Mouse (Mus musculus) cerebellum, adult 18-20 months (tissue): ENCODE data around the gene Wasf2.
A peak's percentile ranks its signal among the peaks of the same experiment; 100 is the strongest.

Experiments
- DNase-seq, 2 experiments: peaks; one replicate each; pipeline ENCODE4 v3.0.0; 2021

Gene Wasf2

DNA sequence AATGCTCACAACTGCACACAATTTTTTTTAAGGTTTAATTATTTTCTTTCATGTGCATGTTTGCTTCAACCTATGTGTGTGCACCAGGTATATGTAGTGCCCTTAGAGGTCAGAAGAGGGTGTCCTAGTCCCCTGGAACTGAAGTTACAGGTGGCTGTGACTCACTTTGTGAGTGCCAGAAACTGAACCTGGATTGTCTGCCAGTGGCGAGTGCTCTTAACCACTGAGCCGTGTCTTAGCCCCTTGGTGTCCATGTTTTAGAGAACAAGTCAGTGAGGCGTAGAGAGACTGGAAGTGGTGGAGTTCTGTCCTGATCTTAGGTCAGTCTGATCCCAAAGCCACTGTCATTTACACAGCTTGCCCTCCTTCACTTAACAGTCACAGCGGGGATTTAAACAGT is 2.4 kb upstream of the Wasf2 start:
- DNase-seq, result no peak

DNA sequence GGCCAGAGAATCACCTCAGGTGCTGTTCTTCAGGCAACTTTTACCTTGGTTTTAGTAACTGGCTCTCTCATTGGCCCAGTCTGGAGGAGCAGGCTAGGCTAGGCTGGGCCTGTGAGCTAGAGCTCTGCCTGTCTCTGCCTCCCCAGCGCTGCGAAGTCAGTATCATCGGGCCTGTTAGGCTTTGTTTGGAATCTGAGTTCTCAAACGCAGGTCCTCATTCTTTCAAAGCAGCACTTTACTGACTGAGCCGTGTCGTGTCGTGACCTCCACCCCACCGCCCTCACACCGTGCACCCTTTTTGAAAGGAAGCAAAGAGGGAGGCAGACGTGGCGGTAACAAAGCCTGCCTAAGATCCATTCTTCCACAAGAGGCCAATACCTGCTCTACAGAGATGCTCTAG is 914 bp upstream of the Wasf2 start:
- peak; percentile 17 to 27 for DNase-seq

DNA sequence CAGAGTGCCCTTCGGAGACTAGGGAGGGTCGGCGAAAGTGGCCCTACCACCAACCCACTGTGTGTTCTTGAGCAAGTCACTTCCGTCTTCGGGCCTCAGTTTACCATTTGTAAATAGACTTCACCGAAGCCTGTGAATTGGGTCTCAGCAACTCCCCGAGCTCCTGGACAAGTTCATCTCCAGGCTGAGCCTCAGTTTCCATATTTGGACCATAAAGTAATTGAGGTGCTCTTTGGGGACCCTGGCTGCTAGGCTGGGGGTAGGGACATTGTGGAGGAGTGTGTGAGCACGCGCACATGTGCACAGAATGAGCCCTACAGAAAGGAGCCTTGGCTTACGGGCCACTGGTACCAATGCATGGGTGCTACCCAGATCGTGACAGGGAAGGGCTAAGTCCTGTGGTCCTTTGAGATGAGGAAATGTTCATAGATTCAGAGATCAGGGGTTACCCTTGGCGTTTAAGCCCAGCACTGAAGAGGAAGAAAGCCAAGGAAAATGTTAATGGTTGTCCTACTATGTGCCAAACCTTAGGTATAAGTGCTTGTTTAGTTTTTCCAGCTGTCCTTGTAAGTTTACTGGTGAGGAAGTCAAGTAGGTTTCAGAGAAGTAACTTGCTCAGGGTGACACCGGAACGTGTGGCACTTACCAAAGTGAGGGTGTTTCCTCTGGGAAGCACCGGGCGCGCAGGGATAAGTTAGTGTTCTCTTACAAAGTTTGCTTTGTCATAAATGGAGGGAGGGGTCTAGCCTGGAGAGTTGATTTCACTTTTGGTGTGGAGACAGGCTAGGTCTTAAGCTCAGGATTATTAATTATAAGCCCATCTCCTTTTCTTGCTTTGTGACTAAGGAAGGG is 811 bp downstream of the Wasf2 start:
- DNase-seq, result no peak

DNA sequence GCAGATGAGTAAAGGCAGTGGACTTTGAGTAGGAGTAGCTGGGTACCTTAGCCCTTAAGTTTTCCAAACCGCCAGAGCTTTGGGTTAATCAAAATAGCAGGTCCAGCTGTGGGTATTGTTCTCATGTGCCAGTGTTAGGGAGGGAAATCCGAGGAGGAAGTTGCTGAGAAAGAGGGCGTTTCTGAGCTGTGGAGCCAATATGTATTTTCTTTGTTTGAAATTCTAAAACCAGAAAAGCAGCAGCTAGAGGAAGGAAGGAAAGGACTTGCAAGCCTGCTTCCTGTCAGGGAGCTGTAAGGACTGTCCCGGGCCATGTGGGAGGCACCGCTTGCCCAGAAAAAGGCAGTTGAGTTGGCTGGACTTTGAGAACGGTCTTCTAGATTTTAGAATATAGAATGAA is 1.7 kb downstream of the Wasf2 start:
- DNase-seq, result no peak

DNA sequence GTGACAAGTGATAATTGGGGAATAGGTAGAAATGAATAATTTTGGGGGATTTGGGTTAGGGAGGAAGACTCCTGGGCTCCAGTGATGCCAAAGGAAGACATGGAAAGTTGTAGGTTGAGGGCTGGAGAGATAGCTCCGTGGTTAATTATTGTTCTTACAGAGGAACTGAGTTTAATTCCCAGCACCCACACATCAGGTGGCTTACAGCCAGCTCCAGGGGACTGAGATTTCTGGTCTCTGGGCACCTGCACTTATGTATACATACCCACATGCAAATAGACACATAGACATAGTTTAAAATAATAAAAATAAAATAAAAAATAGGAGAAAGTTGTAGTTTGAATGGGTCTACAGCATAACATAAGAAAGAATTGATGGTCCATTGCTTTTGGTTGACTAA is 6.6 kb downstream of the Wasf2 start:
- DNase-seq, result no peak

DNA sequence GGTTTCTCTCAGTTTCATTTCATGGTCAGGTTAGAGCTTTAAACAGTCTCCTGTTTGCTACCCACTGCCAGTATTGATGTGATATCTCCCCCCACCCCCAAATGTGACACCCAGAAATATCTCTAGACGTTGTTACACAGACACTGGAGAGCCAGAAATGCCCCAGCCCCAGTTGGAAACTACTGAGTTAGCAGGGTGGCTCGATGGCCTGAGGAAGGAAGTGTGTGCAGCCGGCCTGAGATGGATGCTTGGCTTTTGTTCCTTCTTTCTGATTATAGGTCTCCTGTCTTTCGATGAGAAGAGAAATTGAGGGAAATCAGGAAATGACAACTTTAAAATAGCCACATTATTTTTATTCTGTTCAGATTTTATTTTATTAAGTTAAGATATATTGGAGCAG is 8.7 kb downstream of the Wasf2 start:
- no peak for DNase-seq

DNA sequence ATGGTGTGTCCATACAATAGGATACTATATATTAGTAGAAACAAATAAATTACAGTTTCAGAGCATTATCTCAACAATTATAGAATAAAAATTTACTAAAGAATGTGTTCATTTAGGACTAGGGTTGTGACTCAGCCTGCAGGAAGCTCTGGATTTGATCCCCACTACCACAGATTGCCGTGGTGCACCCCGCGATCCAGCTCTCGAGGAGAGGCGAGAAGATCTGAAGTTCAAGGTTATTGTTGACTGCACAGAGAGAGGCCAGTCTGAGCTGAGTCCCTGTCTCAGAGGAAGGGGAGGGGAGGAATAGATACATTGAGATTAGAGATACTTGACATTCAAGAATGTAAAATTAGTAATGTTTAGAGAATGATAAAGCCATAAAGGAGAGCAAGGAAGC is 24.7 kb downstream of the Wasf2 start:
- no peak for DNase-seq

DNA sequence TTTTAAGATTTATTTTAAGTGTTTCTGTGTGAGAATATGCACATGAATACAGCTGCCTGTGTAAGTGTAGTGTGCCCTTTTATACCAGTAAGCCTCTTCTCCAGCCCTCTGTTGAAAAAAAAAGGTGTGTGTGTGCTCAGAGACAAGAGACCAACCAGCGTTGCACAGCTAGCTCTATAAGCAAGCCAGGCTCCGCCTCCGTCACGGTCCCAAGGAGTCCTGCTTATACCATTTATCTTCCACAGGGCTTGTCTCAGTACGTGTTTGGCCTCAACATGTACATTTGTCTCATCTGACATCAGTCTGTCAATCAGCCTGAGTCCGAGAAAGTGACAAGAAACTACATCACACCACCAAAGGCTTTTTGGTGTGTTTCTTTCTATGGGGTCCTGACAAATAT is 25.4 kb downstream of the Wasf2 start:
- DNase-seq, result no peak

DNA sequence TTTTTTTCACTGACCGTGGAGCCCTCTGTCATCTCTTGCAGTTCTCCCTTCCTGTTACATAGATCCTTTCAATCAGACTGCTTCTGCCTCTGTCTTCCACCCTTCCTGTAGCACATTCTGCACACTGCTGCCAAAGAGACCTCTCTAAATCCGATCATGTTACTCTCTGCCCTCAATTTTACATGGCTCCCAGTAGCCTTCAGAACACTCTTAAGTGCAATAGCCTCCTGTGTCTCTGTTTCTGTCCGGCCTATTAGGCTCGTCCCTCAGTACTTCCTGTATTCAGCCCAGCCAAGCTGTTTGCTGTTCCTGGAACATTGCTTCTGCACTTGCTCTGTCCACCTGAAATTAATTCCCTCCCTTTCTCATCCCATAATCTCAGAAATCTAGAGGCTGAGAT is 26.1 kb downstream of the Wasf2 start:
- no peak for DNase-seq

DNA sequence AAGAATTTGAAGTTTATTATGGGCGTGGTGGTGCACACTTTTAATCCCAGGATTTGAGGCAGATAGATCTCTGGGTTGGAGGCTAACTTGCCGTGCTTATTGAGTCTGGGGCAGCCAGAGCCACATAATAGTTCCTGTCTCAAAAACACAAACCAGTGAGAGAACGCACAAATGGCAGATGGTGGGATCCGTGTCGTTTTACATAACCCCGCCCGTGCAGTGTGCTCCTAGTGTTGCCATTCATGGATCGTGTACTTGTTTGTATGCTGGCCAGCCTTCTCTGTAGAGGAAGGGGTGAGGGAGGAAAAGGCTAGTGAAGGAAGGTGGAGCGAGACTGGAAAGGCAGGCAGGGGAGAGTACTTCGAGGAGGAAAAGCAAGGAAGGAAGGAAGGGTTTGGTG is 26.5 kb downstream of the Wasf2 start:
- DNase-seq, result peak; percentile 23 to 28

DNA sequence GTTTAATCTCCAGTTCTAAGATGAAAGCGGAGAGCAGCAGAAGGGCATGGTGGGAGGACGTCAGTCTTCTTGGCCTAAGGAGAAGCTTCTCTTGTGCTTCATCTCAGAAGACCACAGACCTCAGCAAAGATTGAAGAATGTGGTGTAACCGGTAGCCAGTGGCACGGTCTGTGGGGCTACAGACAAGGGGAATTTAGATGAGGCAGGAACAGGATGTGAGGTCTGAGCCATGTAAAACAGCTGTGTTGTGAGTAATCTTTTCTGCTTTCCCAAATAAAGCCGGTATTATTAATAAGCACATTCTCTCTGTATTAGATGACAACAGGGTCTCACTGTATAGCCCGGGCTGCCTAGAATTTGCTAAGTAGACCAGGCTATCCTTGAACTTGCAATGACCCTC is 28.8 kb downstream of the Wasf2 start:
- DNase-seq, result no peak

DNA sequence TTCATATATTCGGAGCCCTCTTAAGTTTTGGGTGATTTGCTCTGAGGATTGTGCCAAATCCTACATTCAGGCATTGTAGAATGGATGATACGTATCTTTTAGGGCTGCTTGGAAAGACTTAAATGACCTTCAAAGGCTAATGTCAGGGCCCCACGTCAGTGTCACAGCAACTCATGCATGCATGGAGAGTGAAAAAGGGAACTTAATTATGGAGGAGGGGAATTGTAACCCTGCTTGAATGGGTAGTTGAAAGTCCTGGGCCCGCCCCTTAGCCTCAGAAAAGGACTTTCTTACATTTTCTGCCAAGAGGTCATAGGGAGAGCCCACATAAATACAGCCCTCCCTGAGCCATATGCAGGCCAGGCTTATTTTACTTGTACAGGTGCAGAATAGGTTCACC is 29.3 kb downstream of the Wasf2 start:
- no peak for DNase-seq

DNA sequence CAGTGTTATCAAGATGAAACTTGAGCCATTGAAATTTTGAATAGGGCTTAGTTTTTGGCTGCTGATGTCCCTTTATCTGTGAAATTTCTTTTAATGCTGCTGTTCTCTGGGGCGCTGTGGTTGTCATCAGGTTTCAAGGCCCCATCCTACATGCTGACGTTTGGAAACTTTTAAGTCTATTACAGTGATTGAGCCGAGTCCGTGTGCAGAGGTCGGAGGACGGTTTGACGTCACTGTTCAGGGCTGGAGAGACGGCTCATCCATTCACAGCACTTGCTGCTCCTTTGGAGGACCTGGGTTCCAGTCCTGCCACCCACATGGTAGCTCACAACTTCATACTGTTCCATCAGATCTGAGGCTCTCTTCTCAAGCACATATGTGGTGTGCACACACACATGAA is 29.9 kb downstream of the Wasf2 start:
- no peak for DNase-seq

DNA sequence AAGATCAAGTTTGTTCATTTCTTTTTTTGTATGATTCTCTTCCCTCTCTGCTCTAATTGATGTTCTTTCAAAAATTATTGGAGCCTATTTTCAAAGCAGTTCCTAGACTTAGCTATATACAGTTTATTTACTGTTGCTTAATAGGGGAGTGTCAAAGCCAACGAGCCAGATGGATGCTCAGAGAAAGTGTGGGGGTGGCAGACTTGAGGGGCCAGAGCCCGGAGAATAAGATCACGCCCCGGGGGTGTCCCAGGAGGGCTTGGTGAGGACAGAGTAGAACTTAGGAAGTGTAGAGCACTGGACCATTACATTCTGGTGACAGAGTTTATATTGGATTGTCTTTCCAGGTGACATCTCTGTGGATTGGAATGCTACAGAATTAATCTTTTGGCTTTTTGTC is 30.5 kb downstream of the Wasf2 start:
- DNase-seq, result no peak

DNA sequence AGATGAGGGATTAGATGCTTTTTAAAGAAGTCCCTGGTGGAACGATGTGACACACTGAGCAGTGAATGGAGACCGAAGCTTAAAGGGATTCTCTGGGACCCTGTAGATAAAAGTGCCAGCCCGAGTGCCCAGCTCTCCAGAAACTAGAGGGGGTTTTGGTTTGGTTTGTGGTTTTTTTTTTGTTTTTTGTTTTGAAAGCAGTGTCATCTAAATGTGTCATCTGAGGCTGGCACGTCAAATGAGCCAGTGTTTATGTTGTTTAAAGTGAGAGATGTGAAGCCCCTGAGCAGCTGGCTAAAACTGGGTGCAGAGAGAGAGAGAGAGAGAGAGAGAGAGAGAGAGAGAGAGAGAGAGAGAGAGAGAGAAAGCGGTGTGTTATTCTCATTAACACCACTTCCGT is 31.9 kb downstream of the Wasf2 start:
- no peak for DNase-seq

DNA sequence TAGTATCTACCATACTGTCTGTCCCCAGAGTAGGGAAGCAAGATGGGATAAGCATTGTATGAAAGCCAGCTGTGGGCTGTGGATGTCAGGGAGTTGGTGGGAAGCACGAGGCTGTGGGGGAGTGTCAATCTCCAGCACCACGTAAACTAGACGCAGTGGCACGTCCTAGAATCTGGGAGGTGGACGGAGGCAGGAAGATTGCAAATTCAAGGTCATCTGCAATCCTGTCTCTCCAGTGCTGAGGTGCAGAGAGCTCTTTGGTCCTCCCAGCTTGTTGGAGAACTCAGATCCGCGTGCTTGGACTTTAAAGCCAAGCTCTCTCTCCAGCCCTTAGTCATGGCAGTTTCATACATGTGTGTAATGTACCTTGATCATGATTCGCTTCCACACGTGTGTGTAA is 36.5 kb downstream of the Wasf2 start:
- no peak for DNase-seq

DNA sequence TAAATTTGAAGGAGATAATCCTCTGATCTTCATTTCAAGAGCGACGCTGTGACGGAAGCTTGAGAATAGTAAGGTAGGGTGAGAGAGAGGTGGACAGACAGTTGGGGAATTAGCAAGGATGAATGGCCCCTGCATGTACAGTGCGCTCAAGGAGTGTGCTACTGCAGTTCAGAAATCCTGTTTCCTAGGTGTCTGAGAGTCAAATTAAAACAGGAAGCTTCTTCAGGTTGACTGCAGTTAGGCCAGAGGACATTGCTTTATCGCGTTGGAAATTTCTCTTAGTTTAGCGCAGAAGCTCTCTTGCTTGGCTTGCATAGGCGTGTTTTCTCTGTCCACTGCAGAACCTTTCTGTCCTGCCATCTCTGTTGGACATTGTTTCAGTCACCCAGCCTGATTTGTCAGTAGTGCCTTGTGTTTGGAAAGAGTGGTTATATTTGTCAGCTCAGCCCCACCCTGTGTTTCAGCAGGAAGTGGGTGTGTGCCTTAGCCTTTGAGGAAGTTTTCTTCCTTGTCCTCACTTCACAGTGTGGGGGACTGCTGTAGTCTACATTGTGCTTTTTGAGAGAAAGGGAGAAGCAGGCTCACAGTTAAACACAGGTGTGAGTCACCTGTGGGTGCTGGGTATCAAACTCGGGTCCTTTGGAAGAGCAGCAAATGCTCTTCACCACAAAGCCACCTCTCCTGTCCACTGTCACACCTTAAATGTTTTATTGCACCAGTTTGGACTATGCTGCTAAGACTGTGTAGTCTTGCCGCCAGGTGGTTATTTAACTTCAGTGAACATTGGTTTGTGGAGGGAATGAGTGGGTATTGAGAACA is 39.1 kb downstream of the Wasf2 start:
- DNase-seq, result no peak

DNA sequence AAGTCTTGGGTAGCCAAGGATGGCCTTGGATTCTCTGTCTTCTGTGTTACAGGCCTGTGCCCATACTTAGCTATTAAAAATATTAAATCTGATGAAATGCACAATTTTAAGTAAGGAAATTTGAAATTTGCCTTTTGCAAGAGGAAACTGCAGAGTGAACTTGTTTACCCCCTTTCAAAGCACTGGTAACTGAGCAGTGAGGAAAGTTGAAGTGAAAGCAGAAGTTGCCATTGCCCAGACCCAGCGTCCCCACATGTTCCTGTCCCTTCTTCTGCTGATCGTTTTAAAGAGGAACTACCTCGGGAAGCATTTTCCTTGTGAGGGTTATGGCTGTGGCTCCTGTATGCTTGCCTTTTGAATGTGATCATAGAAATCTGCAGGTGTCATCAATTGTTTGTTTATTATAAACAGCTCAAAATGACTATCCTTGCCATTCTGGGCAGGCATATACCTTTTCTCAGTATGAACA is 39.8 kb downstream of the Wasf2 start:
- DNase-seq, result no peak

DNA sequence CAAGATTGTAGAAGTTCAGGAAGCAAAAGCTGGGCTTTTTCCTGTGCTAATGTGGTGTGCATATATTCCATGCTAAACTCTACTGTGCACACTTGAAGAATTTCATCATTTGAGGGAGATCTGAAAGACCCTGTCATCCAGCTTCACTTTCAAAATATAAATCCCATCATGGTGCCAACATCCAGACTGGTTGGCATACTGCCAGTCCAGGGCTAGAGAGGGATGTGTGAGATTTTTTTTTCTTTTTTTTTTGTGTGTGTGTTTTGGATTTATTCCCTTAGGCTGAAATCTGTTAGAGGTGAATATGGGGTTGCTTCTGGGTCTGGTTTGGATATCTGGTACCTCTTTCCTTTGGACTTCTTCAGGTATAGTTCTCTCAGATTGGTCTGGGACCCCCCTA is 40.3 kb downstream of the Wasf2 start:
- no peak for DNase-seq

DNA sequence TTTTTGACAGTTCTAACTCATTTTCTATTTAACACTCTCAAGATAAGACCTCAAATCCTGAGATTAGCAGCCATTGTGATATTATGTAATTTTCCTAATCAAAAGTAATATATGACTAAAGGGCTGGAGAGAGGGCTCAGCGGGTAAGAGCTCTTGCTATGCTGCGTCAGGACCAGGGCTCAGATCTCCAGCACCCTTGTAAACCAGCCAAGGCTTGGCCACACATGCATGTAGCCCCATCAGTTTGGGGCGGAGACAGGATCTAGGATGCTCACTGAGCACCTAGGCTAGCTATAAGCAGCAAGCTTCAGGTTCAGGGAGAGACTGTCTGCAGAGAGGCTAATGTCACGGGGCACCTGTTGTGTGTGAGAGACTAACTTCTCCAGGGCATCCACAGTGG is 42.1 kb downstream of the Wasf2 start:
- DNase-seq, result no peak

DNA sequence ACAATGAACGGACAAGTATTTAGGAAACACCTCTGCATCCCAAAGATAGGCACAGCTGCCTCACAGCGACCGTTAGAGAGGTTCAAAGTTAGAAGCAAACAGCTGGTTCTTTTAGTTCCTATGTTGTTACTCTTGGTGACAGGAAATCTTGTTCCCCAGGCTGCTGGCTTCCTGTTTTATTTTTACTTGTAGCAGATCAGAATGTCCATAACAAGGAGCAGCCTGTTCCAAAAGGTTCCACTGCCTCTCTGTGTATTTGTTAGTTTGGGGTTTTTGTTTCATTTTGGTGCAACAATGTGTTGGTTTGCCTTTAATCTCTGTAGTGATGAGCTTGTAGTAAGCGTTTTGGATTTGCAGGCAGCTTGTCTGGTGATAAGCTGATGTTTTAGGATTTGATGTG is 44.1 kb downstream of the Wasf2 start:
- no peak for DNase-seq

DNA sequence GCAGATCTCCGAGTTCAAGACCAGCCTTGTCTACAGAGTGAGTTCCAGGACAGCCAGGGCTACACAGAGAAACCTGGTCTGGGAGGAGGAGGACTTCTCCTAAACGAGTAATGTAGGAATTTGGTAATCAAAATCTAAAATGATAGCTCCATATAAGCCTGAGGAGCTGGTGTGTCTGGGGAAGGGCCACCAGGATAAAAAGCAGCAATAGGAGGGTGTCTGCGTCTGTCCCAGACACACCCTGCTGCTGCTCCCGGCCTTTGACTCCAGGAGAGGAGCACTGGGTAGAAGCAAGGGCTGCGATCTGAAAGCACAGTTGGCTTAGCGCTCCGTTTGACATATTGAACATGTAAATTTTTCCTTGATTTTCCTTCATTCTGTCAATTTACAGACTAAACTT is 45.0 kb downstream of the Wasf2 start:
- no peak for DNase-seq

DNA sequence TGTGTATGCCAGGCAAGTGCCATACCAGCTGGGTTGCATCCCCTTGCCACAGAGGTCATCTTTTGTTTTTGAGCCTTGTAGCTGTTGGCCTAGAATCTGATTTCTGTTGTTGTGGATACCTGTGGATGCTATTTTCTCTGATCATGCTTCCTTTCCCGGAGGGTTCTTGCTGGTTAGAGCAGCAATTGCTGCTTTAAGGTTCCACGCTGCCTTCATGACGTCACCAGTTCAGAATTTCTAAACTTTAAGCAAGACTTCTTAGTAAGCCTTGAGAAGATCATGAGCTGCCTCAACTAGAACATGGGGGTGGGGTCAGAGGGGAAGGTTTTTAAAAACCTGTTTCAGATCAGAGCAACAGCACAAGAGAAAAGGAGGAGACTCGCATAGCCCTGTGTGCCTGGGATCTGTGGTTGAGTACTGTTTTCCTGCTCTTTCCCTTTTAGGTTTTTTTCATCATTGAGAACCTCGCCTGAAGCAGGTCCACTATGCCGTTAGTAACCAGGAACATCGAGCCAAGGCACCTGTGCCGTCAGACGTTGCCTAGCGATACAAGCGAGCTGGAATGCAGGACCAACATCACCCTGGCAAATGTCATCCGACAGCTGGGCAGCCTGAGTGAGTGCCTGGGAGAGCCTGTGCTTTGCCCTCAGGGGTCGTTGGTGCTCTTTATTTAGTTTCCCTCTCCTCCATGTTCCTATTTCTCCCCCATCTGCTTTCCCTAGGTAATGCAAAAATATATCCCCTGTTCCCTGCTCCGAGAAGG is 45.9 kb downstream of the Wasf2 start:
- peak; percentile 32 to 35 for DNase-seq
